In genomic region chr6:141183782-141184181, GRCm38 (mm10) we compare ENCODE assay signal across 23 mouse cellular contexts.
DNase-seq lines count a peak whose midpoint lies in the region; ATAC-seq and TF ChIP-seq lines count a peak whose summit lies in the region.
"Had no signal": no experiment of that assay in that cellular context is flagged by ENCODE, and none has a peak within 500 bp of the region (broad histone marks: within the 10 kb centered on the region; RNA-seq: fewer than 3 reads in every experiment).

No protein-coding gene starts in this region.

- no peak for TF ChIP-seq CTCF in Patski (IDR thresholded peaks at IDR 0.05)
- TF ChIP-seq CTCF in brain, embryonic 14.5 days (IDR thresholded peaks at IDR 0.05; ENCODE audit: borderline replicate concordance, extremely low read depth, insufficient read depth, insufficient read length), result no peak

- no peak overlapping the region for H3K4me3 ChIP-seq in hindbrain, embryonic 13.5 days
- H3K4me3 ChIP-seq in hindbrain, embryonic 16.5 days (ENCODE audit: low read length), result no peak overlapping the region
- no peak overlapping the region for H3K4me3 ChIP-seq in midbrain, embryonic 14.5 days (replicated peaks; ENCODE audit: low read depth, low read length)
- H3K4me3 ChIP-seq in midbrain, embryonic 16.5 days (ENCODE audit: low read depth, low read length), result no peak overlapping the region
- H3K4me3 ChIP-seq: embryonic facial prominence, embryonic 12.5 days; erythroblast, embryonic 14.5 days; gastrocnemius, adult 2 months; heart, embryonic 10.5 days; kidney, embryonic 15.5 days; limb, embryonic 13.5 days; liver, embryonic 12.5 days; stomach, embryonic 15.5 days had no signal

- H3K4me2 ChIP-seq in hindbrain, embryonic 13.5 days, result no peak overlapping the region
- no peak overlapping the region for H3K4me2 ChIP-seq in hindbrain, embryonic 16.5 days (ENCODE audit: low read length)
- H3K4me2 ChIP-seq in midbrain, embryonic 14.5 days (ENCODE audit: low read length), result no peak overlapping the region
- H3K4me2 ChIP-seq in midbrain, embryonic 16.5 days (ENCODE audit: low read length), result no peak overlapping the region
- H3K4me2 ChIP-seq: embryonic facial prominence, embryonic 12.5 days; kidney, embryonic 15.5 days; limb, embryonic 13.5 days; liver, embryonic 12.5 days; stomach, embryonic 15.5 days had no signal

- ATAC-seq in hindbrain, embryonic 13.5 days (ENCODE audit: low FRiP score), result peak; percentile 24; the same call in 1 of the 2 replicates
- no peak for ATAC-seq in hindbrain, embryonic 16.5 days
- no peak for ATAC-seq in midbrain, embryonic 14.5 days (ENCODE audit: low FRiP score, low TSS enrichment)
- no peak; the same call in 1 of the 2 replicates for ATAC-seq in midbrain, embryonic 16.5 days
- no peak for ATAC-seq in Patski
- ATAC-seq: intestine, embryonic 16.5 days; liver, embryonic 12.5 days had no signal

- no peak for TF ChIP-seq POLR2A in brain, embryonic 14.5 days (IDR thresholded peaks at IDR 0.05; ENCODE audit: borderline replicate concordance, extremely low read depth, insufficient read depth, insufficient read length, poor library complexity, severe bottlenecking)

- WGBS in hindbrain, embryonic 13.5 days, result 30% methylated on average over 1 of the region's 1 CpGs
- 27% methylated on average over 1 of the region's 1 CpGs for WGBS in hindbrain, embryonic 16.5 days
- whole genome bisulfite sequencing in midbrain, embryonic 14.5 days, result 4% methylated on average over 1 of the region's 1 CpGs
- 10% methylated on average over 1 of the region's 1 CpGs for WGBS in midbrain, embryonic 16.5 days

- H3K9me3 ChIP-seq in hindbrain, embryonic 13.5 days, result no peaks in the 10 kb centered on the region
- no peaks in the 10 kb centered on the region for H3K9me3 ChIP-seq in hindbrain, embryonic 16.5 days (ENCODE audit: control insufficient read depth, low read length)
- H3K9me3 ChIP-seq in midbrain, embryonic 14.5 days (ENCODE audit: control insufficient read depth, low read length), result no peaks in the 10 kb centered on the region
- no peaks in the 10 kb centered on the region for H3K9me3 ChIP-seq in midbrain, embryonic 16.5 days (replicated peaks; ENCODE audit: control insufficient read depth, low read length, poor library complexity, severe bottlenecking)
- H3K9me3 ChIP-seq: embryonic facial prominence, embryonic 12.5 days; heart, embryonic 10.5 days; kidney, embryonic 15.5 days; limb, embryonic 13.5 days; liver, embryonic 12.5 days; stomach, embryonic 15.5 days had no signal

- no peaks in the 10 kb centered on the region for H3K4me1 ChIP-seq in hindbrain, embryonic 13.5 days (replicated peaks)
- no peaks in the 10 kb centered on the region for H3K4me1 ChIP-seq in hindbrain, embryonic 16.5 days (ENCODE audit: control insufficient read depth, insufficient read depth, low read depth, low read length)
- no peaks in the 10 kb centered on the region for H3K4me1 ChIP-seq in midbrain, embryonic 14.5 days (ENCODE audit: control insufficient read depth, insufficient read depth, low read length)
- no peaks in the 10 kb centered on the region for H3K4me1 ChIP-seq in midbrain, embryonic 16.5 days (ENCODE audit: control insufficient read depth, insufficient read depth, low read length)
- H3K4me1 ChIP-seq: embryonic facial prominence, embryonic 12.5 days; heart, embryonic 10.5 days; kidney, embryonic 15.5 days; liver, embryonic 12.5 days; stomach, embryonic 15.5 days had no signal

- in situ Hi-C loops in Patski (cut with MboI; ENCODE audit: low pct_unique_long_range_greater_than_20kb), result no loop called here

- CTCF ChIA-PET in Patski (lab: Charles Lee), result no interaction called here

- no peak overlapping the region for H3K27ac ChIP-seq in hindbrain, embryonic 13.5 days
- no peak overlapping the region for H3K27ac ChIP-seq in hindbrain, embryonic 16.5 days (ENCODE audit: low read depth, low read length)
- H3K27ac ChIP-seq in midbrain, embryonic 14.5 days (replicated peaks; ENCODE audit: low read depth, low read length), result no peak overlapping the region
- no peak overlapping the region for H3K27ac ChIP-seq in midbrain, embryonic 16.5 days (ENCODE audit: low read length)
- H3K27ac ChIP-seq: embryonic facial prominence, embryonic 12.5 days; gastrocnemius, adult 2 months; heart, embryonic 10.5 days; kidney, embryonic 15.5 days; limb, embryonic 13.5 days; liver, embryonic 12.5 days; stomach, embryonic 15.5 days had no signal

- peak; percentile 58 for DNase-seq in midbrain, embryonic 14.5 days
- peak; percentile 30 for DNase-seq in Patski (ENCODE audit: low read depth, low spot score)
- DNase-seq in brain, embryonic 14.5 days (ENCODE audit: low read depth), result peak; percentile 86
- no peak for DNase-seq in left cerebral cortex, adult 11 months (ENCODE audit: low spot score)
- no peak for DNase-seq in gastrocnemius, adult 8-10 months (ENCODE audit: low spot score in 2 of 2)
- DNase-seq: adrenal gland, postnatal 10 days; gastrocnemius, adult 2 months; heart, postnatal 4 days; kidney, postnatal 36 days; lung, adult 18-20 months; lung, postnatal 10 days; thymus, postnatal 25 days had no signal

- POLR2A ChIA-PET in Patski (lab: Charles Lee), result no interaction called here

- H3K27me3 ChIP-seq in hindbrain, embryonic 13.5 days, result no peaks in the 10 kb centered on the region
- H3K27me3 ChIP-seq in hindbrain, embryonic 16.5 days (replicated peaks; ENCODE audit: control insufficient read depth, insufficient read depth, low read length), result no peaks in the 10 kb centered on the region
- H3K27me3 ChIP-seq in midbrain, embryonic 14.5 days (ENCODE audit: control insufficient read depth, insufficient read depth, low read length), result no peaks in the 10 kb centered on the region
- no peaks in the 10 kb centered on the region for H3K27me3 ChIP-seq in midbrain, embryonic 16.5 days (ENCODE audit: control insufficient read depth, insufficient read depth, low read depth, low read length)
- no peaks in the 10 kb centered on the region for H3K27me3 ChIP-seq in Patski
- H3K27me3 ChIP-seq: embryonic facial prominence, embryonic 12.5 days; kidney, embryonic 15.5 days; limb, embryonic 13.5 days; liver, embryonic 12.5 days; stomach, embryonic 15.5 days had no signal

- H3K9ac ChIP-seq in hindbrain, embryonic 13.5 days, result no peak overlapping the region
- no peak overlapping the region for H3K9ac ChIP-seq in hindbrain, embryonic 16.5 days (ENCODE audit: low read depth, low read length)
- H3K9ac ChIP-seq in midbrain, embryonic 14.5 days (replicated peaks; ENCODE audit: low read length), result no peak overlapping the region
- no peak overlapping the region for H3K9ac ChIP-seq in midbrain, embryonic 16.5 days (ENCODE audit: low read depth, low read length)
- H3K9ac ChIP-seq: embryonic facial prominence, embryonic 12.5 days; kidney, embryonic 15.5 days; limb, embryonic 13.5 days; liver, embryonic 12.5 days; stomach, embryonic 15.5 days had no signal

- H3K36me3 ChIP-seq in hindbrain, embryonic 13.5 days, result no peaks in the 10 kb centered on the region
- H3K36me3 ChIP-seq in hindbrain, embryonic 16.5 days (ENCODE audit: control insufficient read depth, insufficient read depth, low read length), result no peaks in the 10 kb centered on the region
- no peaks in the 10 kb centered on the region for H3K36me3 ChIP-seq in midbrain, embryonic 14.5 days (ENCODE audit: control insufficient read depth, insufficient read depth, low read length)
- H3K36me3 ChIP-seq in midbrain, embryonic 16.5 days (ENCODE audit: control insufficient read depth, insufficient read depth, low read length), result no peaks in the 10 kb centered on the region
- H3K36me3 ChIP-seq: embryonic facial prominence, embryonic 12.5 days; heart, embryonic 10.5 days; kidney, embryonic 15.5 days; limb, embryonic 13.5 days; liver, embryonic 12.5 days; stomach, embryonic 15.5 days had no signal

Comparison
In these comparisons a context has a peak if more than half of its experiments do, and no peak if none do; other contexts are left out.
1. DNase-seq: peak in midbrain, embryonic 14.5 days (single experiment), Patski (single experiment) and brain, embryonic 14.5 days (single experiment); none in left cerebral cortex, adult 11 months (single experiment) and gastrocnemius, adult 8-10 months (0 of 2).